Mouse (Mus musculus): ENCODE data around the gene Gramd1c. TPM values are rescaled to one million over a fixed set of nuclear protein-coding genes. Genes with fewer than 3 reads are reported as not detected.

Gene Gramd1c
- total RNA-seq, 2 experiments from 2014 or later, result 0.70 to 0.78 TPM

DNA sequence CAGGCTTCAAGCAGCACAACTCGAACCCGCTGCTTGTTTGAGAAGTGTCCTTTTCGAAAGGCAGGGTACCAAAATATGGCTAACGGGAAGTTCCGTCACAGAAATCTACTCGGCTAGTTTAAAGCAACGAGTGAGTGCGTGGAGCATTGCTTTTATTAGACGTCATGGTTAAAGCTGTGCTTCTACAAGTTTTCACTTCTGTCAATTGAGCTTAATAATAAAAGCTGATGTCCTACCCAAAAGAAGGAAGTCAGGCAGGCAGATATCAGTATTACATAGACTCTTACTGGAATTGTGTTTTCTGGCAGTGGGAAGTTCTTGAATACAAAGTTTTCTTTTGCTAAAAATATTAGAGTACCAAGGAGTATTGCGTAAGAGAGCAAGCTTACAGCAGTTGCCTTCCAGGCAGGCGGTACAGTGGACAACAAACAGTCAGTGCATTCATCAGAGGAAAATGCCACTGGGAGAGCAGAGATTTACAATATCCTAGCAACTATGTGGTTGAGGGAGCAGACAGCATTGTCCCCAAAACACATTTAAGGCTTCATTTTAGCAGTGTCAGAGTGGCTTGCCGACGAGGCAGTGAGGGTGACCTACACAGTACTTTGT is 97.3 kb downstream of the Gramd1c start:
- intact Hi-C loops (cut with DNase I), result no loop called here

DNA sequence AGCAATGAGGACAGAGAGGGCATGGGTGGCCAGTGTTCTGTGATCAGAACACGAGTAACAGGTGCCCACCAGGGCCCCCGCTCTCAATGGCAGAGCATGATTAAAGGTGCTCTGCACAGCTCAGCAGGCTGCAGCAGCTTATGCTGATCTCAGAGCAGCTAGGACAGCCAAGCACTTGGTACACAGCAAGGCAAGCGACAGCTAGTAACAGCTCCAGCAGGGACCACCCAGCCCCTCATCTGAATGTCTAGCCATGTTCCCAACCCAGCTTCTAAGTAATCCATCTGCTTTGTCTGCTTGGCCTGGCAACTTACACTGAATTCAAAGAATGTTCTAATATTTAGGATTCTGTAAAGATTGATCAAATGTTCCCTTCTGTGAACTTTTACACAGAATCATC is 99.4 kb downstream of the Gramd1c start:
- intact Hi-C loops (cut with DNase I), result no loop called here
- DNase-seq, result no peak

More for the DNA sequence above, 97.3 kb downstream of the Gramd1c start:
- peak in 1 of 2 experiments; percentile 12 for DNase-seq

DNA sequence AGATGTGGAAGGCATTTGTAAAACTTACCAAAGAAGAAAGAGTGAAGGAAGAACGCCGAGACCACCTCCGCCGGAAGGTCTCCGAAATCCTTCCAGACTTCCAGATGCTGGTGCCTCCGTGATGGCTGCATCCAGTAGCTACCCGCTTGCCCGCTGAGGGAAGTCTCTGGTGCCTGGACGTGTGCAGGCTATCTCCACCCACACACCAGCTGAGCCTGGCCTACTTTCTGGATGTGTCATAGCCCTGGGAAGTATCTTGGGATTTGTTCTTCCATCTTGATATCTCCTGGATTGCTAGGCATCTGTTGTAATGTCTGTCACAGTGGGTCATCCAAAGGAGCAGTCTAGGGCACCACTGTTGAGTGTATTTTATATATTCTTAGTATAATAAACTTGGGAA is 99.9 kb downstream of the Gramd1c start:
- DNase-seq, result no peak
- intact Hi-C loops (cut with DNase I), result no loop called here

- intact Hi-C loops (cut with DNase I), result no loop called here
- no peak for DNase-seq
These were observed 105.1 kb downstream of the Gramd1c start for GRCm38 (mm10) chr16:43958038-43958437.

GRCm38 (mm10) chr16:43954913-43955312 is 108.2 kb downstream of the Gramd1c start:
- no peak for DNase-seq
- intact Hi-C loops (cut with DNase I), result no loop called here

DNA sequence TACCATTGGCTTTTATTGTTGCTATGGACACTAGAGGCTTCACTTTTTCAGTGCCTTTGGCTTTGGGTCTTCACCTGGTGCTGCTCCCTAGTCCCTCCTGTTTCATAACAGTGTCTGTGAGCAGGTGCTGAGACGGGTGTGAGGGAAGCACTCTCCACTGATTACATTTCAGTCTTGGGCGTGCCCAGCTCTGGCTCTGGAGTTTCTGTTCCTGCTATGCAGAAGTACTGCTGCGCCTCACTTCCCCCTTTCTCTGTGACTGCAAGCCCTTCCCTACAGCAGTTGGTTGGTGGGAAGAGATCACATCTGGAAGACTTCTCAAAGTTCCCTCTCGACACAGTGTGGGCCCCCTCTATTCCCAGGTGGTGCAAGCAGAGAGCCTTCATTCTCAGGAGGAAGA is 111.6 kb downstream of the Gramd1c start:
- peak; percentile 21 to 22 for DNase-seq
- intact Hi-C loops (cut with DNase I), result no loop called here

- intact Hi-C loops (cut with DNase I), result no loop called here
- no peak for DNase-seq
These were observed 117.3 kb downstream of the Gramd1c start for GRCm38 (mm10) chr16:43945869-43946268.

GRCm38 (mm10) chr16:43945351-43945750 is 117.8 kb downstream of the Gramd1c start:
- intact Hi-C loops (cut with DNase I), result no loop called here
- DNase-seq, result no peak

- DNase-seq, result no peak
- intact Hi-C loops (cut with DNase I), result no loop called here
These were observed 122.3 kb downstream of the Gramd1c start for GRCm38 (mm10) chr16:43940846-43941245.

- intact Hi-C loops (cut with DNase I), result no loop called here
- no peak for DNase-seq
These were observed 127.3 kb downstream of the Gramd1c start for GRCm38 (mm10) chr16:43935892-43936291.

GRCm38 (mm10) chr16:43935367-43935766 is 127.8 kb downstream of the Gramd1c start:
- intact Hi-C loops (cut with DNase I), result no loop called here
- no peak for DNase-seq

DNA sequence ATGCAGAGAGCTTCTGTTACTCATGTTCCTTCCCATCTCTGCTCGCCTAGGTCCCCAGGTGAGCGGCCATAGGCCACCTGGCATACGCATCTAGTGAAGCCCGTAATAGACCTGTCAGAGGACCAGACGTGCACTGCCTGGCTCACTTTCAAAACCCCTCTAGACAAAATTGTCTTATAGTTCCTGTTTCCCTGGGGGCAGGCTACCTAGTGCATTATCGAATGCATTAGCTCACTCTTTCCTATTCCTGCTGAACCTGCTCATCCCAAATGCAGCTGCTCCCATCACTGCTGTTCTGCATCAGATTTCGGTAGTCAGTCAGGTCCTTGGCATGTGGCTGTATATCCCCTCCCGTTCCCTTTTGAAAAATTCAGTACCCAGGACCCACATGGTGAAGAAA is 128.3 kb downstream of the Gramd1c start:
- no peak for DNase-seq
- intact Hi-C loops (cut with DNase I), result no loop called here

DNA sequence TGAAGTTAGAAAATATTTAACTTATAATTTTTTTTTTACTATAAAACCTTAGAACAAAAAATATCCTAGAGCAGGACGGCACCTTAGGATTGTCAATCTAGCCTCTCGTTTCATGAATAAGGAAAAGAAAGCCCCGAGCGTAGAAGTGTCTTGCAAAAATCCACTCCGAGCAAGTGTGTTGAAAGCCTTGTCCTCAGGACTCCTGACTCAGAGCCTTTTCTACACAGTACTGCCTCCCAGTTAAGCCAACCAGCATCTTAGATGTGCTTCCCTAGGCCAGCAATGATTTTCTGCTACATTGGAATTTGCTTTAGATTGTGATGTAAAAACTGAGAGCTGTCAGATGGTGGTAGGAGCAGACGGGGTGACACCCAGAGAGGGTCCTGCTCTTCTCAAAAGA is 130.1 kb downstream of the Gramd1c start:
- no peak for DNase-seq
- intact Hi-C loops (cut with DNase I), result no loop called here

- no peak for DNase-seq
- intact Hi-C loops (cut with DNase I), result no loop called here
These were observed 130.8 kb downstream of the Gramd1c start for GRCm38 (mm10) chr16:43932319-43932718.

DNA sequence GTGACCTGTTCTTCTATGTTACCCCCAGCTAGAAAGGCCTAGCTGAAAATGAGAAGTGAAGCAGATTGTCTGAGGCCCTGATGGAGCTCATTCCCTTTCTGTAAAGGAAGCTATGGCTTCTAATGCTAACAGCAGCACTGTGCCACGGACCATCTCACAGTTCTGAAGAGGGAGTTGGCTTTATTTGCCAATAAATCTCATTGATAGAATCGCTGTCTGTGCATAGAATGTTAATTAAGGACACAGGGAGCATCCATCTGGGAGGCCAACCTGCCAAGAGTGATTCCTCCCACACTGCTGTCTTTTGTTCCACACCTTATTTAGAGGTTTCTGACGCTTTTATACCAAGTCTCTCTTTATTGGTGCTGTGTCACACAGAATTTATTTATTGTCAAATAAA is 131.6 kb downstream of the Gramd1c start:
- DNase-seq, result no peak
- intact Hi-C loops (cut with DNase I), result no loop called here

DNA sequence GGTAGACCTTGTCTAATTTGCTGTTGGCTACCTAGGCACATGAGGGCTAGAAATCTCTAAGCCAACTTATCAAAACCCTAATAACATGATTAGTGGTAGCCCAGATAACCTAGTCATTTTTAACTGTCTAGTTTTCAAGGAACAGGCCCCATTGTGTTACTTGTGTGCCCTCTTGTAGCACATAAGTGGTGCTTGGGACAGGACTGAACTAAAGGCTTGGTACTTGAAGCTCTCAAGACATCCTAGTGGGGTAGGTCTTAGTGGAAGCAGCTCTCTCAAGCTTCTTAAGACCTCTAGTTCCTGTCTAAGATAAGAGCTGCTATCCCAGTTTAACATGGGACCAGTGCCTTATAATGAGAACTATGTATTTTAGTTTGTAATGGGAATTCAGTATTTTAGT is 132.6 kb downstream of the Gramd1c start:
- DNase-seq, result no peak
- intact Hi-C loops (cut with DNase I), result no loop called here

Small RNA genes lying within 50 kb of the gene (microRNA-seq; reads per million reads assigned to microRNA genes)
- gene Mir3470b (ENCODE audit: borderline number of aligned reads in 2 of 2), result 0 reads per million in 2 experiments

Other genes starting within 250 kb of the Gramd1c start
- gene Ccdc191, start 173.5 kb downstream of the Gramd1c start, total RNA-seq (2021), result 1 to 10 TPM; 2.4 to 3.7 TPM
- gene Qtrt2, start 136.5 kb downstream of the Gramd1c start, total RNA-seq (2021), result 10 to 100 TPM; 10.9 to 14.1 TPM
- gene Zdhhc23, start 83.6 kb downstream of the Gramd1c start, total RNA-seq (2021), result under 1 TPM; 0.28 to 0.38 TPM
- 10 to 100 TPM; 27.5 to 27.6 TPM for gene Atp6v1a, start 76.4 kb upstream of the Gramd1c start, total RNA-seq (2021)
- 10 to 100 TPM; 53.8 to 59.1 TPM for gene Naa50, start 76.5 kb upstream of the Gramd1c start, total RNA-seq (2021)
- 10 to 100 TPM; 16.4 to 18.8 TPM for gene Usf3, start 109.9 kb upstream of the Gramd1c start, total RNA-seq (2021)

Measured in heart, postnatal 36 days (tissue).